Mouse (Mus musculus) heart, embryonic 15.5 days (tissue): ENCODE measurements around the gene Cgref1. TPM values are rescaled to one million over a fixed set of nuclear protein-coding genes. Genes with fewer than 3 reads are reported as not detected.

ENCODE experiments used
- polyA plus RNA-seq: library from polyadenylated mRNA; unstranded; fragments of >200 nt; fragmentation: Nextera tagmentation; extraction: Ambion mirVana; gene quantifications from 2 replicates; pipeline ENCODE4 v1.2.1, GENCODE M21; 2015

Cgref1 gene
- polyA plus RNA-seq, 1 experiment from 2014 or later, result 2.4 TPM

Other genes with a start within 250 kb of the Cgref1 start
- 2.2 and 4.7 TPM in 2 replicates for gene Dpysl5, start 234.0 kb downstream of the Cgref1 start, polyA plus RNA-seq
- 16.3 and 20.1 TPM in 2 replicates for gene Mapre3, start 130.9 kb downstream of the Cgref1 start, polyA plus RNA-seq
- gene Tmem214, start 77.6 kb downstream of the Cgref1 start, polyA plus RNA-seq, result 57.5 and 67.2 TPM in 2 replicates
- gene Agbl5, start 56.9 kb downstream of the Cgref1 start, polyA plus RNA-seq, result 8.9 and 11.9 TPM in 2 replicates
- gene Ost4, start 37.8 kb downstream of the Cgref1 start, polyA plus RNA-seq, result 372 and 381 TPM in 2 replicates
- gene Emilin1, start 32.2 kb downstream of the Cgref1 start, polyA plus RNA-seq, result 125 and 179 TPM in 2 replicates
- 12.4 and 13.9 TPM in 2 replicates for gene Khk, start 24.2 kb downstream of the Cgref1 start, polyA plus RNA-seq
- 74.4 and 99.1 TPM in 2 replicates for gene Preb, start 14.8 kb upstream of the Cgref1 start, polyA plus RNA-seq
- gene Tcf23, start 23.1 kb upstream of the Cgref1 start, polyA plus RNA-seq, result 0.09 and 0.15 TPM in 2 replicates
- gene Atraid, start 102.7 kb upstream of the Cgref1 start, polyA plus RNA-seq, result 116 and 118 TPM in 2 replicates
- gene Slc5a6, start 103.3 kb upstream of the Cgref1 start, polyA plus RNA-seq, result 5.8 and 9.3 TPM in 2 replicates
- gene Cad, start 109.2 kb upstream of the Cgref1 start, polyA plus RNA-seq, result 11.0 and 19.0 TPM in 2 replicates
- gene Dnajc5g, start 160.7 kb upstream of the Cgref1 start, polyA plus RNA-seq, result not detected in 2 replicates
- 0.25 and 0.36 TPM in 2 replicates for gene Slc30a3, start 162.6 kb upstream of the Cgref1 start, polyA plus RNA-seq
- 8.0 and 9.9 TPM in 2 replicates for gene Trim54, start 171.1 kb upstream of the Cgref1 start, polyA plus RNA-seq
- not detected in 2 replicates for gene Ucn, start 193.2 kb upstream of the Cgref1 start, polyA plus RNA-seq
- gene Mpv17, start 208.7 kb upstream of the Cgref1 start, polyA plus RNA-seq, result 77.0 and 83.6 TPM in 2 replicates
- gene Gm29609, start 234.3 kb upstream of the Cgref1 start, polyA plus RNA-seq, result 0.63 and 2.1 TPM in 2 replicates
- 37.2 and 44.8 TPM in 2 replicates for gene Gtf3c2, start 234.6 kb upstream of the Cgref1 start, polyA plus RNA-seq
- gene Snx17, start 247.6 kb upstream of the Cgref1 start, polyA plus RNA-seq, result 107 and 117 TPM in 2 replicates
- gene Eif2b4, start 247.8 kb upstream of the Cgref1 start, polyA plus RNA-seq, result 51.8 and 64.7 TPM in 2 replicates